In the genomic region with DNA sequence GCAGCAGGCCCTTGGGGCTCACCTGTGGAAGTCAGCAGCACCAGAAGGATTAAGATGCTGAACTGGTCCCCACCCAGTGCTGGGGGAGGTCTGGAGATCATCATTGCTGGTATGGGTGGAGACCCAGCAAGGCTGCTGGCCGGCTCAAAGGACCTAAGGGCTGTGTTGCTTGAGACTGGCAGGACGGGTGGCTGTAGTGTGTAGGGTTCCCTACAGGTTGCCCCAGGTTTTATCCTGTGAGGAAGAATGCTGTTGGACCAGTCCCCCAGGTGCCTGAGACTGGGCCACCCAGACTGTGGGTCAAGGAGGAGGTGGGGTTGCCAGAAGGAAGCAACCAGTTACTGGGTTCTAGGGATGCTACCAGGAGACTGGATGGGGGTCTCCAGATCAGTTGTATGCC, we compare ENCODE assay signal across 21 mouse cellular contexts. TPM values are rescaled to one million over a fixed set of nuclear protein-coding genes. Genes with fewer than 3 reads are reported as not detected.
DNase-seq lines count a peak whose midpoint lies in the region; ATAC-seq lines count a peak whose summit lies in the region.
"Had no signal": no experiment of that assay in that cellular context is flagged by ENCODE, and none has a peak within 500 bp of the region (broad histone marks: within the 10 kb centered on the region; RNA-seq: fewer than 3 reads in every experiment).

A gene (minus strand): TSS at position 200 of the 400 bp plus-strand sequence.

- no peaks in the 10 kb centered on the region for H3K9me3 ChIP-seq in heart, embryonic 10.5 days
- no peaks in the 10 kb centered on the region for H3K9me3 ChIP-seq in neural tube, embryonic 11.5 days (ENCODE audit: control insufficient read depth, low read length)
- no peaks in the 10 kb centered on the region for H3K9me3 ChIP-seq in stomach, embryonic 16.5 days (replicated peaks; ENCODE audit: control insufficient read depth, low read length)
- H3K9me3 ChIP-seq: heart, embryonic 12.5 days; liver, embryonic 15.5 days had no signal

- H3K4me3 ChIP-seq in heart, embryonic 10.5 days, result no peak within 1 kb of the TSS
- no peak within 1 kb of the TSS for H3K4me3 ChIP-seq in neural tube, embryonic 11.5 days (ENCODE audit: low read depth, low read length)
- H3K4me3 ChIP-seq in stomach, embryonic 16.5 days (replicated peaks; ENCODE audit: low read length), result 0 out of 2 replicates have a peak within 1 kb of the TSS, but pooled peaks have one; percentile 18
- H3K4me3 ChIP-seq: heart, embryonic 12.5 days; liver, embryonic 15.5 days had no signal

- peaks cover 40% of the 10 kb centered on the region for H3K27me3 ChIP-seq in heart, embryonic 10.5 days (ENCODE audit: insufficient read depth, poor library complexity, severe bottlenecking)
- H3K27me3 ChIP-seq in neural tube, embryonic 11.5 days (ENCODE audit: control insufficient read depth, insufficient read depth, low read length), result no peaks in the 10 kb centered on the region
- H3K27me3 ChIP-seq in stomach, embryonic 16.5 days (ENCODE audit: control insufficient read depth, insufficient read depth, low read length), result no peaks in the 10 kb centered on the region
- H3K27me3 ChIP-seq: Patski had no signal

- H3K4me1 ChIP-seq in heart, embryonic 10.5 days, result peaks cover 32% of the 10 kb centered on the region
- no peaks in the 10 kb centered on the region; the same call in 1 of the 2 replicates for H3K4me1 ChIP-seq in neural tube, embryonic 11.5 days (ENCODE audit: control insufficient read depth, insufficient read depth, low read length)
- peaks cover 16% of the 10 kb centered on the region; the same call in 1 of the 2 replicates for H3K4me1 ChIP-seq in stomach, embryonic 16.5 days (ENCODE audit: control insufficient read depth, insufficient read depth, low read length)

- no peak for ATAC-seq in neural tube, embryonic 11.5 days (ENCODE audit: insufficient read depth, low FRiP score, low TSS enrichment)
- peak; percentile 59 for ATAC-seq in stomach, embryonic 16.5 days (ENCODE audit: insufficient read depth, low FRiP score)
- ATAC-seq in CD4-positive, CD25-positive, alpha-beta regulatory T cell, adult 4 months, result no peak
- ATAC-seq: forebrain, postnatal 0 days had no signal

- peak within 1 kb of the TSS; percentile 19; the same call in 1 of the 2 replicates for H3K27ac ChIP-seq in heart, embryonic 10.5 days
- no peak within 1 kb of the TSS for H3K27ac ChIP-seq in neural tube, embryonic 11.5 days (ENCODE audit: low read depth, low read length)
- peak within 1 kb of the TSS; percentile 43 for H3K27ac ChIP-seq in stomach, embryonic 16.5 days (ENCODE audit: low read length)
- H3K27ac ChIP-seq: liver, embryonic 15.5 days had no signal

- no peak for DNase-seq in heart, embryonic 10.5 days (ENCODE audit: low spot score)
- no peak for DNase-seq in heart, adult 11 months
- peak; percentile 8 for DNase-seq in neural tube, embryonic 11.5 days (ENCODE audit: low spot score)
- no peak for DNase-seq in neural tube, embryonic 10.5 days (ENCODE audit: extremely low spot score, low spot score)
- DNase-seq in spleen, postnatal 4 days (ENCODE audit: low spot score in 2 of 2), result no peak
- DNase-seq in embryo, embryonic 10 days (ENCODE audit: low spot score), result no peak
- DNase-seq: cerebellum, adult 11 months; forebrain, postnatal 0 days; gastrocnemius, postnatal 36 days; heart, postnatal 36 days; kidney, adult 9 months; kidney, postnatal 4 days; layer of hippocampus, postnatal 36 days; left cerebral cortex, postnatal 4 days; thymus, adult 18-20 months had no signal

- WGBS in heart, embryonic 10.5 days, result 55% methylated on average over 2 of the region's 2 CpGs
- 62% methylated on average over 2 of the region's 2 CpGs for WGBS in neural tube, embryonic 11.5 days
- WGBS in stomach, embryonic 16.5 days, result 45% methylated on average over 2 of the region's 2 CpGs

- no peaks in the 10 kb centered on the region for H3K36me3 ChIP-seq in heart, embryonic 10.5 days
- H3K36me3 ChIP-seq in neural tube, embryonic 11.5 days (ENCODE audit: control insufficient read depth, insufficient read depth, low read length), result no peaks in the 10 kb centered on the region
- no peaks in the 10 kb centered on the region for H3K36me3 ChIP-seq in stomach, embryonic 16.5 days (ENCODE audit: control insufficient read depth, insufficient read depth, low read length)
- H3K36me3 ChIP-seq: heart, embryonic 12.5 days; liver, embryonic 15.5 days had no signal

- no peak within 1 kb of the TSS for H3K4me2 ChIP-seq in neural tube, embryonic 11.5 days (ENCODE audit: low read depth)
- no peak within 1 kb of the TSS for H3K4me2 ChIP-seq in stomach, embryonic 16.5 days (ENCODE audit: low read depth, low read length)
- H3K4me2 ChIP-seq: heart, embryonic 12.5 days; liver, embryonic 15.5 days; midbrain, embryonic 11.5 days had no signal

- no peak within 1 kb of the TSS for H3K9ac ChIP-seq in neural tube, embryonic 11.5 days (ENCODE audit: low read length)
- H3K9ac ChIP-seq in stomach, embryonic 16.5 days (ENCODE audit: low read length), result 0 out of 2 replicates have a peak within 1 kb of the TSS, but pooled peaks have one; percentile 13
- H3K9ac ChIP-seq: forebrain, postnatal 0 days; heart, embryonic 12.5 days; liver, embryonic 15.5 days had no signal

RNA-seq across cellular contexts. Expression of the gene that starts here (rescaled TPM):
- 0.25 and 1.2 TPM in 2 replicates for polyA plus RNA-seq in heart, embryonic 10.5 days (2016; fragmentation: Nextera tagmentation; extraction: Ambion mirVana)
- 0.17 TPM in 1 of 2 replicates, not detected in the other for polyA plus RNA-seq in neural tube, embryonic 11.5 days (2014; fragmentation: Nextera tagmentation; extraction: Ambion mirVana)
- polyA plus RNA-seq in stomach, embryonic 16.5 days (2015; fragmentation: Nextera tagmentation; extraction: Ambion mirVana), result 4.2 and 6.7 TPM in 2 replicates
- polyA plus RNA-seq in CD4-positive, CD25-positive, alpha-beta regulatory T cell, adult 4 months (2017; shearing (Covaris generic)), result not detected
- polyA plus RNA-seq: forebrain, postnatal 0 days; liver, embryonic 15.5 days; midbrain, embryonic 11.5 days had no signal

Comparison
In these comparisons a context has a peak if more than half of its experiments do, and no peak if none do; other contexts are left out.
1. Peak in DNase-seq in neural tube, embryonic 11.5 days; RNA of the gene not detected or under 1 TPM.